Mouse (Mus musculus) fat pad, adult 2 months (tissue): ENCODE data around the gene Hsd17b6.

Experiments
- DNase-seq: peaks from one replicate; pipeline ENCODE4 v3.0.0-alpha.2; 2011; ENCODE audit warnings: low read depth, low spot score; ENCODE audit errors: extremely low read depth

Gene Hsd17b6

DNA sequence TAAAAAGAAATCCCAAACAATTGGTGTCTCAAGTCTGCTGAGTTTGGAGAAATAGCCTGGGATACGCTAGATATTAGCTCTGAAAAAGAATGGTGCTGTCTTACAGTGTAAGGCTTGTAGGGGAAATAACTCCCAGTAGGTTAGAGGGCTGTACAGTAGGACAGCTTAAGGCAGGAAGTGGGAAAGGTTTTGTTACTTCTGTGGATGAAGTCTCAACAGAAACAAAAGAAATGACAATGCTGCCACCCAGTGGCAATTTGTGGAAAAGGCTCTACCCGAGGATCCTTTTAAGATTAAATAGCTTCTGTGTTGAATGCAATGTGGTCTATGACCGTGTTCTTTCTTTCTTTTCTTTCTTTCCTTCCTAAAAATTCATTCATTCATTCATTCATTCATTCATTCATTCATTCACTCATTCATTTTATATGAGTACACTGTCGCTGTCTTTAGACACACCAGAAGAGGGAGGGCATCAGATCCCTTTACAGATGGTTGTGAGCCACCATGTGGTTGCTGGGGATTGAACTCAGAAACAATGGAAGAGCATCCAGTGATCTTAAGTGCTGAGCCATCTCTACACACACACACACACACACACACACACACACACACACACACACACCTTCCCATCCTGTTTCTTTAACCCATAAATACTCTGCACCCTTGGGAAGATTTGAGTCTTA lies 937 bp upstream of the Hsd17b6 start:
- no peak for DNase-seq

DNA sequence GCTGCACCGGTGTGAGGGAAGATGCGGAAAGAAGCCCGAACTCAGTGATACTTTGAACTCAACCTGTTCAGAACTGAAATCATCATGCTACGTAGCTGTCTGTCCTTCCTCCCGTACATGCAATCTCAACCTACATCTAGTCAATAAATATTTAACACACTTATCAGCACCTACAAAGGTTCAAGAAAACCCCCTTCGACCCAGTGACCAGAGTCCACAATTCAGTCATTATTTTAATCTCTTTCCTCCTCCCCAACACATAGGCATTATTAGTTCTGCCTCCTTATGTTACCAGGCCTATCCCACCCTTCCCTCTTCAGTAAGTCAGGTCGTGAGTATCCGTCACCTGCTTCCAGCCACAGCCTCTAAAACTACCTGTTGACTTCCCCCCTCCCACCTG lies 1.9 kb downstream of the Hsd17b6 start:
- no peak for DNase-seq

DNA sequence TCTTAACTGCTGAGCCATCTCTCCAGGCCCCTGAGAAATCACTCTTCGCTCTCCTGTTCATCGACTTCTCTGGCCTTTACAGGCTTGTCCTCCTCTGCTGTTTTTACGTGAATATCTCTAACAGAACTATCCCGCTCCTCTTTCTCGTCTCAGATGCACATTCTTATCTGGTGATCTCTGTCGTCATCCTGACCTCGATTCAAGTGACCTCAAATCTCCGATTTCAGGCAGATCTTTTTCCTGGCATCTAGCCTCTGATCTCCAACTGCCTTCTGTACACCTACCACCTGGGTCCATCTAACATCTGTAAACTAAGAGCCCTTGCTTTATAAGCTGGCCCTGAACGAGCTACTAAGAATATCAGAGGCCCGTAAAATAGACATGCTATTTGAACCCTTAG lies 2.5 kb downstream of the Hsd17b6 start:
- DNase-seq, result no peak

DNA sequence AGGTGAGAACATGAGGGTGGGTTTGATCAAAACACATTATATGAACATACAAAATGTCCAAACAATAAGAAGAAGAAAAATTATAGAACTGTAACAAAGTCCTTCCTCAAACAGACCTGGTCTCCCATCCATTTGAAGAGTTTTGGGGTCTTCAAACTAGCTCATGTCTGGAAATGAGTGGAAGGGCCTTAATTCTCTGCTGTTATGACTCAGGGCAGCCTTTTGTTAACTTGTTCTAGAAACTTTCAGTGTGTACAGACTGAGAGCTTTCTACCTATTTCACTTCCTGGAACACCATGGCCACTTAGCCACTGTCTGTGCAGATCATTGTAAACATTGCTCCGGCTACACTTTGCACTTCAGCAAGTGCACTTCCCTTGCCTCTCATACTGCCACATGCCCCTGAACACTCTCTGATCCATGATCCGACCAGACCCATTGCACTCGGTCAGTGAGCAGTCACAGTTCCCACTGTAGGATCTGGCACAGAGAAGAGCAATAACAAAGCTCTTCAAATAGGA lies 4.1 kb downstream of the Hsd17b6 start:
- DNase-seq, result no peak

DNA sequence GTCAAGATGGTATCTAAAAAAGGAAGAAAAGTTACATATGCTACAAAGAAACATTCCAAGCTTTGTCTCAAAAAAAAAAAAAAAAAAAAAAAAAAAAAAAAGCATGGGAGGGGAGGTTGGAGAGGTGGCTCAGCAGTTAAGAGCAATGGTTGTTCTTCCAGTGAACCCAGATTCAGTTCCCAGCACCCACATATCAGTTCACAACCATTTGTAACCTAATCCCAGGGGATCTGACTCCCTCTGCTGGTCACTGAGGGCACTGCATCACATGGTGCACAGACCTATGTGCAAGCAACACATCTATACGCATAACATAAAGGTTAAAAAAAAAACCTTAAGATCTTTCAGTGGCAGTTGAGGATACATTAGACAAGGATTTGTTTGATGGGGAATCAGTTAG lies 9.2 kb downstream of the Hsd17b6 start:
- DNase-seq, result no peak

DNA sequence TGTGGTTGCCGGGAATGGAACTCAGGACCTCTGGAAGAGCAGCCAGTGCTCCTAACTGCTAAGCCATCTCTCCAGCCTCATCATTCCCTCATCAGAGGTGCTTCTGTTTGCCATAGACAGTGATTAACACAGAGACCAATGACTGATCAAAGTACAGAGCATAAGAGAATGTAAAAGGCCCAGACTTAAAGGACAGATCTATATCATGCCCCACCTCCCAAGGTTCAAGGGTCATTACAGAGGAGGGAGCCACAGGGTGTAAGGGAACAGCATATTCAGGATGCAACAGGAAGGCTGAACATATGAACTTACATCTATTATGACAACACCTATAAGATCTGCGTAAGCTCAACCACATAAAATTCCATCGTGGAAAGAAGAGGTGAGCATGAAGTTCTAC lies 10.7 kb downstream of the Hsd17b6 start:
- DNase-seq, result no peak

DNA sequence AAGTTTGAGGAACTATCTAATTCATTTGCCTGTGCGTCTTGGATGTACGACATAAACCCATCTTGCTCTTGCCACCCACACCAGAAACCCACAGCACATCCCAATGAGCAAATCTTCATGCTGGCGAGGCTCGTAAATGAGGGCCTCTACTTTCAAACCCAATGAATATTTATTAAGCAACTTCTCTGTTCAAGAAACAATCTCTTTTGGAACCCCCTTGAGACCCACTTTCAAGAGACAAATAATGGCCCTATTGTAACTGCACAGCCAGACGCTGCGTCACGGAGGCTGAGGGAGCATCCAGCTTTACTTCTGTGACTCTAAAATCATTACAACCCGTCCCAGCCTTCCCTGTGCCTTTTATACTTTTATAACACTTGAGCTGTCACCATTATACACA lies 21.8 kb downstream of the Hsd17b6 start:
- no peak for DNase-seq

DNA sequence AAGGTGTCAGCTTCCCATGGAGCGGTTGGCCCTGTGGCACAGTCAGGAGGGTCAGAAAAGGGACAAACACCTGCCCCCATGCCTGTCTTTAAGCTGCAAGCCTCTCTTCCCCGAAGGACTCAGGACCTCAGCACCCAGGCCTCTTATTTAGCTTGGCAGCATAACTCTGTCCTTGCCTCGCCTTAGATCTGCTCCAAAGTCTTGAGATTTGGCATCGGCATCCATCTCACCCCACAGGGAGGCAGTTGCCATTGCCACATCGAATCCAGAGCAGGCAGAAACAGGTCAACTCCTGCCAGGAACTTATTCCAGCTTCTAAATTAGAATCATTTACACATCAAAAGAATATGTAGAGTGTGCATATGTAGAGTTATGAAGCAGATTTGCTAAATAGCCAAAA lies 22.8 kb downstream of the Hsd17b6 start:
- DNase-seq, result peak; percentile 86

DNA sequence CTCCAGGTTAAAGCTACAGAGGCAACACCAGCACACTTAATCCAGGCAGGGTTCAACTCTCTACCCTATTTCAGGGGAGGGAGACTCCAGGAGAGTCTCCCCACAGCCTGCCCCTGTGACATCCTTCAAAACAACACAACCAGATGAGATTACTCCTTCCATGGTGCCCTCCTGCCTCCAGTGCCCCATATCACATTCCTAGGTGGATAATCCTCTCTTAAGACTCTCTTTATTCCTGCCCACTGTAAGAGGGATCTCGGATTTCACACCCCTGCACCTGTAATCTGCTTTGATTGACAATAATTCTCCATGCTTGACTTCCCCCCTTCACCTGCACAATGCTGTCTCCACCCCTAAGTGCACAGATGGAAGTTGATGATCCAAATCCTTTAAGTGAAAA lies 31.9 kb downstream of the Hsd17b6 start:
- no peak for DNase-seq

DNA sequence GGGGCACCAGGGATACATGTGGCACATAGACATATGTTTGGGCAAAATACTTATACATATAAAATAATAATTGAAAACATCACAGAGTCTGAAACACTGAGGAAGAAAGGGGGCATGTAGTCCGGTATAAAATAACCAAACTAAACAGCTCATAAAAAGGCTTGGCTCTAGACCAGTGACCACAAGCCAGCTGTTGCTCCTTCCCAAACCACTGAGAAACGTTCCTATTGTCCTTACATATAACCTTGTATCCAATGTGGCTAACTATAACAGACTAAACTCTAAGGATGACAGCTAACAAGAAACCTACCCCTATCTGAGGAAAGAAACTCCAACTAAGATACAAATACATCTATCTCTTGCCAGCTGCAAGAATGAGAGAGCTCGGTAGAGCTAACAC lies 33.3 kb downstream of the Hsd17b6 start:
- DNase-seq, result no peak

DNA sequence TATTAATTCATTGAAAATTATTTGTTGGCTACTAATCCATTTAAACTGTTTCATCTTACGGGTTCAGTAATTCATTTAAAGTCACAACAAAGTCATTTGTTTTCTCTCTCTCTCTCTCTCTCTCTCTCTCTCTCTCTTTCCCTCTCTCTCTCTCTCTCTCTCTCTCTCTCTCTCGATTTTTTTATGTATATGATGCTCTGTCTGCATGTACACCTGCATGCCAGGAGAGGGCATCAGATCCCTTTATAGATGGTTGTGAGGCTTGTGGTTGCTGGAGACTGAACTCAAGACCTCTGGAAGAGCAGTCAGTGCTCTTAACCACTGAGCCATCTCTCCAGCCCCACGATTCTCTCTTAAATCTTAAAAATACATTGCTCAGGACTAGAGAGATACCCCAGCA lies 36.3 kb downstream of the Hsd17b6 start:
- no peak for DNase-seq

DNA sequence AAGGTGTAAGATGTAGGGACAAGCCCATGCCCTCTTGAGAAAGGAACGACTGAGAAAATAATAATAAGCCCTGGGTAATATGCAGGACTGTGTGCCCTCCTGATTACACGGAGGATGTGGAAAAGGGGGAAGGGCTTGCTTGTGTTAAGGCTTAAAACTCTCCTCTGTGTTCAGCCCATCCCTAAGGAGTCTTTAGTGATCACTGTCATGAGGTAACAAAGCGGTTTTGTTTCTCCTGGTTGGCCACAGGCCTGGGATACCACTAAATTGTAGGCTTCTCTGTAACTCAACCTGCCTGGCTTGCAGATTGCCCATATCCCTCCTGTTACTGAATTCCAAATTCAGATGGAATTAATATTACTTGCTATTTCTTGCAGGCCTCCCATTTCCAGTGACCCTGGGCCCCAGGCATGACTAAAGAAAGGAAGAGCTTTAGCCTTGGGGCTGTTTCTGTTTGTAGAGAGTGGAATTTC lies 37.0 kb downstream of the Hsd17b6 start:
- DNase-seq, result no peak

DNA sequence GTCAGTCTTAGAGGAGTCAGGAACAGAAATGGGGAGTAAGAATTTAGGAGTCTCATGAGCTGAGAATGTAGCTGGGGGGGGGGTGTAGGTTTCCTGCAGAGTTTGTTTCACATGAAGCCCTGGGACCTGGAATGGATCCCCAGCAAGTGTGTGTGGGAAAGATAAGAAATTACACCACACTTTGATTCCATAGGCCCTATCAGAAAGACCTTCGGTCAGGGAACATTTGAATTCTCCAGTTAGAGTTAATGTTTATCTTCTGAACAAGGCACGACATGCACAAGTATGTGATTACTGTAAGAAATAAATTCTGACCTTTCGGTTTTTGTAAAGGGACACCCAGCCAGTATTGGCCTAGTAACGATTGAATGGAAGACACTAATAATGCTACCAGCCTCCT lies 37.6 kb downstream of the Hsd17b6 start:
- no peak for DNase-seq

DNA sequence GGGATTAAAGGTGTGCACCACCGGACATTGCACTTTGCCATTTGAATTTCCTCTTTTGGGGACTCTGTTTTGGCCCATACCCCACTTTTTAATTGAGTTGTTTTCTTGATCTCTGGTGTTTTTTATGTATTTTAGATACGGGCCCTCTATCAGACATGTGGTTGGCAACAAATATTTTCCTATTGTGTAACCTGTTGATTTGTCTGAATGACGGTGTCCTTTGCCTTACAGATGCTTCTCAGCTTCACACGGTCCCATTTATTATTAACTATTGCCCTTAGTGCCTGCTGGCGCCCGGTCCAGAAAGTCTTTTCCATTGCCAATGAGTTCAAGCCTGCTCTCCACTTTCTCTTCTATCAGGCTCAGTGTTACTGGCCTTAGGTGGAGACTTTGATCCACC lies 40.9 kb downstream of the Hsd17b6 start:
- no peak for DNase-seq

DNA sequence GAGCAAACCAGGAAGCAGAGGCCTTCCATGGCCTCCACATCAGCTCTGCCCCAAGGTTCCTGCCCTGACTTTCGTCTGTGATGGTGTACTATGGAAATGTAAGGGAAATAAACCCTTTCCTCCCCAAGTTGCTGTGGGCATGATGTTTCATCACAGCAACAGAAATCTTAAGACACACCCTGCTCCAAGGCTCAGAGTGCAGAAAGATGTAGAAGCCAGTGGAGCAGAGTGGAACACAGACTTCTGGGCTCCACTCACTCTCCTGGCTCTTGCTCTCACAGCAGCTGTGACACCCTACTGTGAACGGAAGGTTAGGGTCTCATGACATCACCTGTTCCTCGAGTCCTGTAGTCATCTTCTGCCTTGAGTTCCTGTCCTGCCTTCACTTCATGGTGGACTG lies 43.4 kb downstream of the Hsd17b6 start:
- no peak for DNase-seq

DNA sequence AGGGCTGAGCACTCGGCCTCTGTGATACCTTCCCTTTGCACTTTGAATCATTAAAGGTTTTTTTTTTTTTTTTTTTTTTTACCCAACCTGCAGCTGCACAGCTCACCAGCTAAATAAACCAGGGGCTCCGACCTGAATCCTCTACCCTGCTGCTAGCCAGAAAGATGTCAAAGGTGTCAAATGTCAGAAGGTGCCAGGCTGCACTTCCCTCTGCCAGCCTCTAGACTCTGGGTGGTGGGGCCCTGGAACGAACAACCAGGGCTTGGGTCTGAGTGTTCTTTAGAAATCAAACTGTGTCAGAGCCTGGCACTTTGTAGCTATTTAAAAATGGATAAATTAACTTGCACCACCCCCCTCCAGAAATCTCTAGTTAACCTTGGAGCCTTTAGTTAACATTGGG lies 45.0 kb downstream of the Hsd17b6 start:
- DNase-seq, result no peak

DNA sequence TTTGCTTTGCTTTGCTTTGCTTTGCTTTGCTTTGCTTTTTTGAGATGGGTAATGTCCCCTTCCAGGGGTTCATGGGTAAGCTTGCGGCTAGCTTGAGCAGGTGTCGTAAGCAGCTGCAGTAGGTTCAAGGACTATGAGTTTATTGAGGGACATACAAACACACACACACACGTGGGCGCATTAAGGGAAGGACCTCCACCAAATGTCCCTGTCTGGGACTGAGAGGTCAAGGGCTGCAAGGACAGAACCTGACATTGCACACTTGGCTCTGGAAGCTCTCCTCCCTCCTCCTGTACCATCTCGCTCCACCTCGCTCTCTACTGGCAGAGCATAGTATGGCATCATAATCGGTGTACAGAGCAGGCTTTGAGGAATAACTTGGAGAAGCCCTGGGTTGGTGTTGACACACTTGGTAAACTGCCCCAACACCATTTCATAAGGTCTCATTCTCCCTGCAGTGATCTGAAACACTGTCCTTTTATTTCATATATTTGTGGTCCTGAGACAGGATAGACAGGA lies 48.2 kb downstream of the Hsd17b6 start:
- DNase-seq, result no peak

DNA sequence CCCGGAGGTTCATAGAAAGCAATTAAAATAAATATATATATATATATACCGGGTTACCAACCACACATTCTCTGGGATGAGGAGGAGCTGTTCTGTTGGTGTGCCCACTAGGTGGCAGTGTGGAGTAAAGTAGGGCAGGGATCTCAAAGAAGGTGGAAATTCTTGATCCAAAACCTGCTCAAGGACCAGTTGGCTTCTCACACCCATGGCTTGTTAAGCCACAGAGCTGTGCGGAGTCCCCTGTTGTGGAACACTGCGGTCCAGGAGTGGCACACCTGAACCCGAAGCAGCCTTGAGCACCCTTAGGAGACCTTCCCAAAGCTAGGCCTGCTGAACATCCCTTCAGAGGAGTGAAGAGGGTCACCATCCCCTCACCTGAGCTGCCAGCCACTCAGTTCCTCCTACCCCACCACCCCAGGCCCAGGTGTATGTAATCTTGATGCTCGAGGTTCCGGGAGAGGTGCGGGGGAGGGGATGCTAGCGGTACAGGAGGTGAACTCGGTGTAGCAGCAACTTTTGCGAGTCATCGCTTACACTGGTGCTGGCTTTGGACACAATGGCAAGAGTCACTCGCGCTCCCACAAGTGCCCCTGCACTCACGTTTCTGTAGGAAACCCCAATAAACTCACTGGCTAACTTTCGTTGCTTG lies 51.1 kb downstream of the Hsd17b6 start:
- DNase-seq, result no peak

DNA sequence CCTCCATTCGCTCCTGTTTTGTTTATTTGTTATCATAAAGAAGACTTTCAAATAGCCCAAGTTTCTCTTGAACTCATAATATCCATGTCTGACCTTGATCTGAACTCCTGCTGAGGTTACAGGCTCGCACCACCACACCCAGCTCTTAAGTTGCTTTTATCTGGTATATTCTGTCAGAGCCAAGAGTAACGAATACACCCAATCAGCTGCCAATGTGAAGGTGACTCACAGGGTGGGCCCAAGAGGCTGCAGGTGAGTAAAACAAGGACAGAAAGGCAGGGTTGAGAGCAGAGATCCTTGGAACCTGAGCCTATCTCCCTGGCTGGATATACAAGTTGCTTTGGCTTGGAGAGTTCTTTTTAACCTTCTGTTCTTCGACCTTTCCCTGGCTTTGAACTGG lies 52.4 kb downstream of the Hsd17b6 start:
- no peak for DNase-seq

DNA sequence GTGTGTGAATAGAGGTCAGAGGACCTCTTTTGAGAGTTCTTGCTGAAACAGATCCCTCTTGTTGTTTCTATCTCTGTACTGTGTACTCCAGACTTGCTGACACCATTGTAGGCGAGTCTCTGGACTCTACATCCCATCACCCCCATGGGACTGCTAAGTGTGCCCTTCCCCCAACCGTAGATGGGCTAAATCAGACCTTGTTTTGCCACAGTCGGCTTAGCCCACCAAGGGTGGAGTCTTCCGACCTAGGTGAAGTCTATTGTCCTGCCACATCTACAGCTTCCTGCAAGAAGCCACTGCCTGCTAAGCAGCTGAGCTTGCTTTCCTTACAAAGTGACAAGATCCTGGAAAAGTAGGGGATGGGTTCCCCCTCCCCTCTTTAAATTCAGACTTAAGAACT lies 55.6 kb downstream of the Hsd17b6 start:
- DNase-seq, result no peak

DNA sequence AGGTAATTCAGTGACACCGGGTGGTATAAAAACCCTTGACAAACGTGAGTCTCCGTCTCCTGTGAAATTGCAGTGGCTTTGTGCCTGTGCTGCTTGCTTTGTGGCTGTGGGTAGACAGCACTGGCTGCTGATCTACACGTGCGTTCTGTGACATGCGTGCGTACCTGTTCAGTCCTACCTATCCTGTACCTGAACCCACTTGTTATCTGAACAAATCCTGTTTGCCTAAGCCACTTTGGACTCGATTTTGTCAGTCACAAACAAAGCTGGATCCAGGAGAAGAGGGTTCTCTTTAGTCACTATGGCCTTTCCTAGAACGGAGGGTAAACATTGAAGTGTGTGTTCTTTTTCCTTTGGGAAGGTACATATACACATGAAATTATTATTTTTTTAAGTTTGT lies 56.0 kb downstream of the Hsd17b6 start:
- DNase-seq, result no peak

DNA sequence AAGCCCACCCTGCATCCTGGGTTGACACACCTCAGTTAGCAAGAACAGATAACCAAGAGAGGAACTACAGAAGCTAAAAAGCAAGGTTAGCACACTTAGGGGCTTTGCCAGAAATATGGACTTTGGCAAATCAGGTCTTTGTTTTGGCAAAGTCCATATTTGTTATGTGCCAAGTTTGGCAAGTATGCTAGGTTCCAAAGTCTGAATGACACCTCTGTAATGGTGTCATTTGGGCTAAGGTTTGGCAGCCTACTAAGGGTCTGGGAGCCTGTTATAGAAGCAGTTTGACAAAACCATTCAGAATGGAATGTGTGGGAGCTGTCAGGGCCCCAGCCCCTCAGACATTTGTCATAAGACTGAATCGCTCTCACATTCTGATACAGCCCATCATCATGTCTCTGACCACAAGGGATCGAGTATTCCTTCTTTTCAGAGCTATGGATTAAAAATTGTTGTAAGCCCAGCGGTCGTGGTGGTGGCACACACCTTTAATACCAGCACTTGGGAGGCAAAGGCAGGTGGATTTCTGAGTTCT lies 57.7 kb downstream of the Hsd17b6 start:
- DNase-seq, result no peak
